Mouse (Mus musculus): ENCODE measurements around the gene 4930469K13Rik. TPM values are rescaled to one million over a fixed set of nuclear protein-coding genes. Genes with fewer than 3 reads are reported as not detected.
"Not testable (repeated sequence)": the region's sequence is repeated elsewhere in the genome, so short reads cannot be mapped to it uniquely, and the experiment has no call there.

4930469K13Rik gene
- not detected for total RNA-seq (2021)
- long read RNA-seq, experiment 1, result 0 reads
- long read RNA-seq, experiment 2, result 0 reads

DNA sequence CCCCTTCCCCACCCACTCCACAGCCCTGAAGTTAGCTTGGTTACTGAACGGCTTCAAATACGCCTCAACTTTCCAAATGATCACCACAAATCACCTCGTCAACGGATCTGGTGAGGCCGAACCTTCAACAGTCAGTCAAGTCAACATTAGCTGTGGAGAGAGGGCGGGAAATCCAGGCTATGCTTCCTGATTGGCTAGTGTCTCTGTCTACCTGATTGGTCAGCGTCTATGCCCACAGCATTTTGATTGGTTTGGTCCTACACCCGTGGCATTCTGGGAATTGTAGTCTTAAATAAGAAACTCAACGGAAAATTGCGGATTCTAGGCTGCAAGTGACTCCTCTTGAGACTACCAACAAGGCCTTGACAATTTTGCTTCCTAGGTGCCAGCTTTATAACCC is at the start of gene 4930469K13Rik:
Gene 4930469K13Rik (minus strand): TSS at position 133 of the 400 bp plus-strand sequence.
- DNase-seq, result no peak

DNA sequence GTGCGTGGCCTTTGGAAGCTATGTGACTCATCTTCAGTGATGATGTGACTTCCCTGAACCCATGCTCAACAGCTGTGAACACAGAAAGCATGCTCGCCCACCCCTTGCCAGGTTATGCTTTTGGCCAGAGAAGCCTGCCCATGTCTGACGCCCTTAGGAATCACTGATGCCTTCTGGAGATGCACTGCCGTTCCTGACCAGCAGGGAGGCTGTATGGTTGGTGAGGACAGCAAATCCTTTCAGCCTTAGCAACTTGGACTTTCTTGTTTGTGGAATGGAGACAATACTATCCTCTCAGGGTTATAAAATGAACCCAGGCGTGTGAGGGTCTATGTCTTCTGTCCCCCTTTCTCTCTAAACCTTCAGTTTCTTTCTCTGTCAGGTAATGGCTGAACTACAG is 48.6 kb upstream of the 4930469K13Rik start:
- DNase-seq, result no peak

DNA sequence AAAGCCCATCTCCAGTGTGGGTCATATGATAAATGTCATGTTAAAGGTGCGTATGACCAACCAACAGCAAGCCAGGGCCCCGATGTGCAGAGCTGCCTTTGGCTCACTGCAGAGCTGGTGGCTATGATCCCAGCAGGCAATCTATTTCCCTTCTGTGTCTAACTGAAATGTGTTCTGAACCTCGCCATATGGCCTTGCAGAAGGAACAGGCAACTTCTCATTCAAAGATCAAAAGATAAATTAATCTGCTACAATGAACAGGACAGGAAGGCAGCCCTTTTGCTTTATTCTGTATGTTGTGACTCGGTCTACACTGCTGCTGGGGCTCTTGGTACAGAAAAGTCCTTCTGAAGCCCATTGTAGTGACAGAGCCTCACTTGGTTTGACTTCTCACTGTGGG is 46.1 kb upstream of the 4930469K13Rik start:
- no peak for DNase-seq

DNA sequence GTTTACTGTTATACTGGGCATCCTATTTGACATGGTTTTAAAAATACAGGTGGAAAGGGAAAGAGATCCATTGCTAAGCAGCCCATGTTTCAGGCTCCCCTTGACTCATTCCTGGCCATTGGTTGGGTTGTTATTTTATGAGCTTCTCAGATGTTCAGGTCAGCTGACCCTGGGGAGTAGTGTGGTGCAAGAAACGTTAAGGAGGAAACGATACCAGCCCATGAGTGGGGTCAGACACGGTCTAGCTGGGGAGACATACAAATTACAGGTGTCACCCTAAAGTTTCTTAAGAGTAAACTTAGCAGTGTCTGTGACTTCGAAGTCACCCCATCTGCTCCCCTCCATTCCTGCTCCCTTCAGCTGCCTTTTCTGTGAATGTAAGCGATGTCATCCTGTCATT is 45.6 kb upstream of the 4930469K13Rik start:
- no peak for DNase-seq

DNA sequence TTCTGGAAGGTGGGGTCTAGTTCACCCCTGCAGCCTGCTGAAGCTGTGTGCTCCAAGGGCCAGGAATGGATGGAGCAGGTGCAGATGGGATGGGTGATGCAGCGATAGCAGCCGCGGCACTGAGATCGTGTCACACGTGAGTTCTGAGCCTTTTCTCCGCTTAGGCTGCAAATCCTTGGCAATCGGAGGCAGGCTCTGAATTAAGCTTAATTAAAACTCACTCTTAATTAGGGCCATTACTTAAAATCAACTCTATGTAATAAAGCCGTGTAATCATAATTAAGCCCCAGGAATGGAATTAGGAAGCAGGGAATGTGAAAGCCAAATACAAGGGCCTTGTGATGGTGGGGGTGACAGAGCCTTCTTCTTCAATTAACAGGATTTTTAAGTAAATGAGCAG is 40.9 kb upstream of the 4930469K13Rik start:
- DNase-seq, result no peak

DNA sequence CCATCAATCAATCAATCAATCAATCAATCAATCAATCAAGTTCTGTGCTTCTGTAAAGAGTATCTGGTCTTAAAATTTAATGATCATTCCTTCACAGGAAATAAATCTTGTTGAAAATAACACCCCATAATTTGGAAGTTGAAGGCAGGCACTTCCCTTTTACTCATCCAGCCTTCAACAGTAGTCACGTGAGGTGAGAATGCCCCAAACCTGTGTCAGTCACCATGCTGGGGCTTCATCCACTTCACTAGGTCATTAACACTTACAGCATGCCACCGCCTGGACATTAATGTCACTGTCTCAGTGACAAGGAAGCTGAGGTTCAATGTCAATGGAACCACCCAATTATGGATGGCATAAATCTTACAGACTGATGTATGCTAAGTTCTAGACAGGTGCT is 30.1 kb upstream of the 4930469K13Rik start:
- DNase-seq, result no peak

DNA sequence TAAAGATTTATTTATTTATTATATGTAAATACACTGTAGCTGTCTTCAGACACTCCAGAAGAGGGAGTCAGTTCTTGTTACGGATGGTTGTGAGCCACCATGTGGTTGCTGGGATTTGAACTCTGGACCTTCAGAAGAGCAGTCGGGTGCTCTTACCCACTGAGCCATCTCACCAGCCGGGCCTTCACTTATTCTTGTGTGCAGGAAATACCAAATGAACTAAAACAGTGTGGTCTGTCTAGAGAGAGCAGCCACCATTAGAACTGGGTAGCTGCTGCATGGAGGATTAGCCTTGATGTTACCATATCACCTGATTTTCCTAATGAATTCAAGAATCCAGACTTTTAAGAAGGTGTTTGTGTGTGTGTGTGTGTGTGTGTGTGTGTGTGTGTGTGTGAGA is 27.4 kb upstream of the 4930469K13Rik start:
- not testable (repeated sequence) for DNase-seq

DNA sequence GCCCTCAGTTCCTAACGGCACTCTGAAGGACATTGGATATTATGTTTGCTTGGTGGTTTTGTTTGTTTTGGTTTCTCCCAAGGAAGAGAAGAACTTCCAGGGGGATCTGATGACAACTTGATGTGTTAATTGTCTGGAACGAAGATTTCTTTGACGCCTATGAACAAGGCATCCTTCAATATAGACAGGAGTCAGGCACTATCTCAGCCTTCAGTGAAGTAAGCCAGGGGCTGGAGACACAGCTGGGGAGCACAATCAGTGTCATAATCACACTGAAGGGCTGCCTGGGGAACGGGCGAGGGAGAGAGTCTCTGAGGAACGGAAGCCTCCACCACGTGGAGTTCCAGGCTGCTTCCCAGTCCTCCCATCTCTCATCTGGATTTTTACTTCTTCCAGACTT is 26.5 kb upstream of the 4930469K13Rik start:
- no peak for DNase-seq

DNA sequence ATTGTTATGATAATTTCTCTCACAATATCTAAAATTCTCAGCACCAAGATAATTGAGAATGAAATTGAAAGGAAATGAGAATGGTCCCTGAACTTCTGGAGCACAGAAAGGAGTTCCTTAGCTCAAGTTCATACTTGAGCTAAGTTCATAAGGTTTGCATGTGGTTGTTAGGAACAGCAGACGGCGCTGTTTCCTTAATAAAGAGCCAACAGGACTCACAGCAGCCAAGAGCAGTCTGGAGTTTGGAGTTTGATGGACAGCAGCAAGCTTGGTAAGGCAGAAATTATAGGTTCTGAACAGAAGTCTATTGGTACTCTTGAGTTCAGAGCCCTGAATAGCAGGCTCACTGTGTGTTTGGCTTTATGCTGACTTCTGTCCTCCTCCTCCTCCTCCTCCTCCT is 24.8 kb upstream of the 4930469K13Rik start:
- DNase-seq, result no peak

DNA sequence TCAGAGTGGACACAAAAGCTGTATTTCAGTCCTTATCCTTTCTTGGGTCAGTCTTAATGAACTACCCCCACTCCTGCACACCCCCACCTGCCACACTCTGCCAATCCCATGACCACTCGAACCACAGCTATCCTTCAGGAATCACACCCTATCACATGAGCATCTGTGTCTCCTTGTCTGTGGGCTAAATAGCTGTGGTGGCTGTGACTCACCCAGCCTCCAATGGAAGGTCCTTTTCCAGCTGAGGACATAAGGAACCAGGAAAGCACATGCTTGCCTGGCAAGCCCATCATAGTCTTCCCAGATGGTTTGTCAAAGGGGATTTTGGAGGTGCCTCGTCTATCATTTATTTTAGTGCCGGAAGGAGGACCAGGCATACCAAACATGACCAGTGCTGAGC is 20.0 kb upstream of the 4930469K13Rik start:
- DNase-seq, result no peak

DNA sequence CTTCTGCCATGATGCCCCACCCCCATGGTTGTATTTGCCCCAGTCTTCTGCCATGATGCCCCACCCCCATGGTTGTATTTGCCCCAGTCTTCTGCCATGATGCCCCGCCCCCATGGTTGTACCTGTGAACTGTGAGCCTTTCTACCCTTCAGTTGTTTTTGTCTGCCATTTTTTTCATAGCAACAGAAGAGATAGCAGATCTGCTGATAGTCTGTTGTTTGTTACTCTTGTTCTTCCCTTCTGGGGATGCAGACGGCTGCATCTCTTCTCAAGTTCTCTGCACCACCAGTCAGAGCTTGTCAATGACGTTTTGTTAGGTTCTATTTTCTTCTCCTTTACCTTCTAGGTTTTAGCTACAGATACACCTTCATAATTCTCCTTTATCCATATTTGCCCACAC is 19.2 kb upstream of the 4930469K13Rik start:
- no peak for DNase-seq

DNA sequence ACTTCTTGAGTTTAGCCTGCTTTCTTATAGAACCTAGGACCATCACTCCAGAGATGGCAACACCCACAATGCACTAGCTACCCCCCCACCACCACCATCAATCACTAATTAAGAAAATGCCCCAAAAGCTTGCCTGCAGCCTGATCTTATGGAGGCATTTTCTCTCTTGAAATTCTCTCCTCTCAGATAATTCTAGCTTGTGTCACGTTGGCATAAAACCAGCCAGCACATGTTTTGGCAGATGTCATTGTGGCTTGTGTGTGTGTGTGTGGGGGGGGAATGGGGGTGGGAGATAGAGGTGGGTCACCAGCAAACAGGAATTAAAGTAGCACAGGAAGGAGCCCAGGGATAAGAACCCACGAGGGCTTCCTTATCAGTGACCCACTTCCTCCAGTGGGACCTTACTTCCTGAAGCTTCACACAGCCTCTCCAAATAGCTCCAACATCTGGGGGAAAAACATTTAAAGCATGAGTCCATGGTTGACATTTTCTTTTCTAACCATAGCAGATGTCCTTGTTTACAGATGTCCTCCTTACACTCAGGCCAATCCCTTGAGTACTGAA is 18.3 kb upstream of the 4930469K13Rik start:
- DNase-seq, result no peak

DNA sequence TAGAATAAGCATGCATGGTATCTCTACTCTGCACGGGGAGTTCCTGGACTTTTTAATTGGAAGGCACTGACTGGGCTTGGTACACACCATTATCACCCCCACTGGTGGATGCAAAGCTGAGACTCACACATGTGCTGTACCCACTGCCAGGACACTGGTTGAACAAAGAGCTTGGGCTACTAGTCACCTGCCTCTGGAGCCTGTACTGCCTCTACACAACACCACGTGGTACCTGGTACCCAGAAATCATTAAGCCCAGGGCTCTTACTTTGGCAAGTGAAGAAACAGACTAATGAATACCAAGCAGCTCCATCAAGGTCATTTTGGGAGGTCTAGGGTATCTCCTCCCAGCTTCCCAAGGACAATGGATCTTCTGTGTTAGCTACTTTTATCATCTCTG is 15.4 kb upstream of the 4930469K13Rik start:
- DNase-seq, result no peak

DNA sequence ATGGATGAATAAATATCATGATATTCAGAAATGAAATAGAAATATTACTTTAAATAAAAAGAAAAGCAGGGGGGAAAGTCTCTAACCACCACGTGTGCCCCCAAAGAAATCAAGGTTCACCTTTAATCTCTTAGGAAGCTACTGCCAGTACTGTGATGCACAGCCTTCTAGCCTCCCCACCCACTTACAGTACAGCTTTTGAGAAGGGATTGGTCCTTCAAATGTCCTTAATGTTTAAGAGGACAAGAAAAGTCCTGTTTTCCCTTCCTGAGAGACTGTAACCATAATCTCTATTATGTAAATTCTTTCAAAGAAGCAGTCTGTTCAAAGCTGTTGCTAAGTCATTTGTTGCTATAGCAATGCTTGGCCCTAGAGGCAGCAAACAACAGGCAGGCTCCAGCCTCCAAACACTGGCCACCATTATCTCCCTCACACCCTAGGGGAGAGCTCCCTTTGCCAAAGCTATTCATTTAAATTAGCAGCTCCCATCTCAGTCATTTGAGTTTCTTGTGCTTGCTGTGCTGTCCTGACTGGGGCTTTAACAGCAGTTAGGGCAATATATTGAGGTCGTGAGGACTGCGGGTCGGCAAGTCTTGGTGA is 14.5 kb upstream of the 4930469K13Rik start:
- DNase-seq, result no peak

DNA sequence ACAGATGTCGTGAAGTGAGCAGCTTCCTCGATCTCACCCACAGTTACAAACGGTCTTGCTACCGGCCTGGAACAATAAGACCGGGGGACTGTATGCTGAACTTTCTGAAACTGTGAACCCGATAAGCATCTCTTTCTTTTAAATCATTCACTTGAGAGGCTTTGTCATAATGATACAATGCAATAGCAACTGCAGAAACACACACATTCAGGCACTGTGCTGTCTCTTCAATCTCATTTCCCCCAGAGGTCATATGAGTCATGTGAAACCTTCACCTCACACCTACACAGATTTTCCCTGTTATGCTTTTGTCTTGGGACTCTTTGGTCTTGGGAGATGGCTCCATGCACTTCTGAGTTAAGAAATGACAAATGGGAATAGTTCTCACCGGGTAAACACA is 13.6 kb upstream of the 4930469K13Rik start:
- DNase-seq, result no peak

DNA sequence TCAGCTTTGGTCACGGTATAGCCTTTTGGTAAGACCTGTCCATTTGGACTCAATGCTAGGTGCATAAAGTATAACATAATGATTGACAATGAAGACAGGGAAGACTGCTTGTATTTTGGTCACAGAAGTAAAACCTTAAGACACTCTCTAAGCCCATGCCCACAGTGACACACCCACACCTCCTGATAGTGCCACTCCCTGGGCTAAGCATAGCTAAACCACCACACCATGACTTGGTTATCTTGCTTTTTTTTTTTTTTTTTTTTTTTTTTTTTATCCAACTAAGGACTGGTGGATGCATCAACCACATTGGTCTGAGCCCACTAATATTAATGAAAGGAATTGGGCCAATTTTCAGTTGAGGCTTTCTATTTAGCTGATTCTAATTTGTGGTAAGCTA is 10.9 kb upstream of the 4930469K13Rik start:
- no peak for DNase-seq

DNA sequence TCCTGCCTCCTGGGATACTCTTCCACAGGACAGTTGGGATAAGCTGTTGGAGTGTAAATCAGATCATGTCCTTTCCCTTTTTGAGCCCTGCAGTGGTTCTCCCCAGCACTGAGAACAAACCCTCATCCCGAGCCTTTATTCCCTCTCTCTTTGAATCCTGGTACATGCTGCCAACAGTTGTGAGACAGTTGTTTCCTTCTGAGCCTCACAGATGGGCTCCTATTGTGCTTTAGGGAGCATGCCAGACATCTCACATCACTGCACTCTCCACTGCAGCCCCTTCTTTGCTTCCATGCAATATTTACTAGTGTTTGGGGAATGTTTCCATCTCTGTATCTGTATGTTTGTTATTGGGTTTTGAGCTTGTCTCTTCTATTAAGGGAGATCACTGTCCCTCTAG is 6.6 kb upstream of the 4930469K13Rik start:
- DNase-seq, result no peak

DNA sequence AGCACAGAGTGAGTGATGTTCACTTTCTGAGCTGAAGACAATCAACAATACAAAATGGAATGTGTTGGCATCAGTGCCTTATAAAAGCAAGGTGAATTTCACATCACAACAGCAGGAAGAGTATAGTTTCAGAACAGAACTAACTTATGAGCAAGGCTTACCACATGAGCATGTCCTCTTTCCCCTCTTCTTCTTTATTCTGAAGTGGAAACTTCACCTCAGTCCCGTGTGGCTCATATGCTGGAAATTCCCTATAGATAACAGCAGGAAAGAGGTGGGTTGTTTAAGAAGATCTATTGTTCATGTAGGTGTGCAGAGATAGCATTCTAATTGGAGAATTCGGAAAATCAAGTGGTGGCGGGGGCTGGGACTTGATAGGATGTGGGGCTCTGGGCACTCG is 3.5 kb upstream of the 4930469K13Rik start:
- no peak for DNase-seq

DNA sequence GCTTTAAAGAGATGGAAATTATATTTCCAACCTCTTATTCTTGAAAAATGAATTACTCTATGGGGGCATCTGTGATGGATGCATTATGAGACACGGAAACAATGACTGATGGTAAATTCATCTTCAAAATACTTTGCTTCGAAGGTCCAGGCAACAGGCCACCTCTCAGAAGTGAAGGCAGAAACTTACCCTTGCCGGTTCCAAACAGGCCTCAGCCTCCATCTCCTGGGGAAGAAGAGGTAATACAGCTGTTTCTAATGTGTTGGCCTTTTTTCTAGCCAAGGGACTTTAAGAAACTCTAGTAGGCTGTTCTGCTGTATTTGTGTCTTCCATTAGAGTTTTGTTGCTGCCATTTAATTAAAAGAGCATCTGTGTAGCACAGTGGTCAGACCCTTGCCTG is 11.3 kb downstream of the 4930469K13Rik start:
- no peak for DNase-seq

DNA sequence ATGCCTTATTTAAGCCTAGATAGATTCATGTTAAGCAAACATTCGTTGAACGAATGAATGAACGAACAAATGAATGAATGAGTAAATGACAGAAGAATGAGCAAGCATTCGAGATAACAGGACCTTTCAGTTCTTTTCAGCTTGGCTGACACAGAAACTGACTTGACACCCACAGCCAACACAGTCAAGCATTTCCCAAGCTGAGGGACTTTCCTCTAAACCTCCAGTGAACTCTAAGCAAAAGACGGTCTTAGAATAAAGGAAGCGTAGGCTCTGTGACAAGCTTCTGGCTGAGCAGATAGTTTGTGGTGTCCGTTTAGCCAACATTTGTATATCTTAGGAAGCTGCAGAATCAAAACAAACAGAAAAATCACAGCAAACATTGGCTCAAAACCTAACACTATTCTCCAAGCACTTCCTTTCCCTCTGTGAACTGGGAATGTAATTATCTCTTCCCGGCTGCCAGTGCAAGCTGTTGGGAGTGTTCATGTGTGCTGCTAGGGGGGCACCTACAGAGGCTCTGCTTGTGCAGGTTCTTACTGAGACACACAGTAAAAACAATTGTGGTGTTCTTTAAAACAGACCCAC is 12.1 kb downstream of the 4930469K13Rik start:
- DNase-seq, result no peak

DNA sequence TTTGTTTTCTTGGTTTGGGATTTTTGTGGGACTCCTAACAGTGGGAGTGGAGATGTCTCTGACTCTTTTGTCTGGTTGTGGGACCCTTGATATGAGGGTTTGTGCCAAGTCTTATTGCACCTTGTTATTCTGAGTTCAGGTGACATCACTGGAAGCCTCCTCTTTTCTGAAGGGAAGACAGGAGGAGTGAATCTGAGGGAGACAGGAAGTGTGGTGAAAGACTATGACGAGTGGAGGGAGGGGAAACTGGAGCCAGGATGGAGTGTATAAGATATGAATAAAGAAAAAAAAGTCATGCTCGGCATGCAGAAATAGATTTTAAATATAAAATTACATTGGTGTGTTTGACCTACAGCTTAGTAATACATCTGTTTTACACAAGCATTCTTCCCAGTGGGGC is 13.7 kb downstream of the 4930469K13Rik start:
- no peak for DNase-seq

DNA sequence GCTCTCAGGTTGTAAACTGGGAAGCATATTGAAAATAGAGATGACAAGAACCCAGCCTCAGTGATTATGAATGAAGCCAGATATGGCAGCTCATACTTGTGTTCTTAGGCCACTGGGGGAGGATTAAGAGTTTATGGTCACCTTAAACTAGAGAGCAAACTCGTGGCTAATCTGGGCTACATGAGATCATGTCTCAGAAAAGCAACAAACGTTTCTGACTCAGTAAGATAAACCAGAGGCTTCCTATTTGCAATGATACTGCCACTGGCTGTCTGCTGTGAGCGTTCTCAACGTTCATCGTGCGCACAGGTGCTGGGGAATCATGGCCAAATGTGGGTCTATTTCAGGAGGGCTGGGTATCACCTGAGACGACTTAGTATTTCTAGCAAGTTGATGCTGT is 14.6 kb downstream of the 4930469K13Rik start:
- DNase-seq, result no peak

DNA sequence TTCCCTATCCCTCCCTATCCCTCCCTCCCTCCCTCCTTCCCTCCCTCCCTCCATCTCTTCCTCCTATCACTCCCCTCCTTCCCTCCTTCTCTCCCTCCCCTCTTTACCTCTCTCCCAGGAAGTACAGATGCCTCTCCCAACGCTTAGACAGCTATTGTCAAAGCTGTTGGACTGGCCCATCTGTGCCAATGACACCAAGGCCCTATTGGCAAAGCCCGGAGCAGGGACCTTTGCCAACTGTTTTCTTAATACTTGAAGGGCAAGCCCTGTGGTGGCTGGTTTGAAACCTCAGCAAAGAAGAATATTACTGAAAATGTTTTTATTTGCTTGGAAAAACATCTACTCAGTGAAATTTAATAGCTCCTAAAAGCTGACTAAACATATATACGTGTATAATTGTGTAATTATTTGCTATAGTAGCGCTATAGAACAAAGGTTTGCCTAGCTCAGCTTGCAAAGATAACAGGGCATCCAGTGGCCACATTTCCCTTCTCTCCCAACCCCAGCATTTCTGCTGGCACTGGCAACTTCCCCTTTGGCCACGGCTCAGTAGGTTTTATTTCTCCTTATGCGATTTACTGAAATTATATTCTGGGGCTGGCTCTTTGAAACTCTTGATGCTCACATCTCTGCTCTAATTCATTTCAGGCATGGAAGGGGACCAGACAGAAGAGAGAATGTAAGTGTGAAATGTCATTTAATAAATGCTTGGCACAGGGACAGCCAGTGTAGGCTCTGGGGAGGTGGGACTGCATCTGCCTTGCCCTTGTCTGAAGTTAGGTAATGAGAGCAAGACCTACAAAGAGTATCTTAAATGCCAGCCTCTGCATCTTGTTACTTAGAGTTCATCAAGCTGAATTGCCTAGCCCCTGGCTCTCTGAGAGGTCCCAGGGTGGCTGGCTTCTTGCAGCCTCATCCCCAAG is 18.6 kb downstream of the 4930469K13Rik start:
- no peak for DNase-seq
